Mouse (Mus musculus) layer of hippocampus, adult 2 months (tissue): ENCODE data around the gene Acot4. TPM values are rescaled to one million over a fixed set of nuclear protein-coding genes. Genes with fewer than 3 reads are reported as not detected.
"Not testable (repeated sequence)": the region's sequence is repeated elsewhere in the genome, so short reads cannot be mapped to it uniquely, and the experiment has no call there.

Experiments
- DNase-seq, 2 experiments: peaks; one replicate each; pipeline ENCODE4 v3.0.0; 2022; ENCODE audit warnings: low spot score in 2 of 2
- H3K27ac ChIP-seq: fragments of 200-600 bp; 2 replicates; pipeline ENCODE4 v1.8.1; 2022
- H3K4me3 ChIP-seq: fragments of 200-600 bp; 2 replicates; pipeline ENCODE4 v1.8.1; 2022; ENCODE audit warnings: mild to moderate bottlenecking
- CTCF ChIP-seq: fragments of 200-600 bp; conservative IDR thresholded peaks from 2 replicates; pipeline ENCODE4 v1.8.1; 2022; ENCODE audit warnings: antibody characterized with exemption, mild to moderate bottlenecking, moderate library complexity
- total RNA-seq, 2 experiments: library from RNA; stranded (reverse); gene quantifications; 2 replicates each; pipeline ENCODE4 v1.2.3; 2021

Gene Acot4
- total RNA-seq, 2 experiments from 2014 or later: 3.2 to 3.4 TPM

DNA sequence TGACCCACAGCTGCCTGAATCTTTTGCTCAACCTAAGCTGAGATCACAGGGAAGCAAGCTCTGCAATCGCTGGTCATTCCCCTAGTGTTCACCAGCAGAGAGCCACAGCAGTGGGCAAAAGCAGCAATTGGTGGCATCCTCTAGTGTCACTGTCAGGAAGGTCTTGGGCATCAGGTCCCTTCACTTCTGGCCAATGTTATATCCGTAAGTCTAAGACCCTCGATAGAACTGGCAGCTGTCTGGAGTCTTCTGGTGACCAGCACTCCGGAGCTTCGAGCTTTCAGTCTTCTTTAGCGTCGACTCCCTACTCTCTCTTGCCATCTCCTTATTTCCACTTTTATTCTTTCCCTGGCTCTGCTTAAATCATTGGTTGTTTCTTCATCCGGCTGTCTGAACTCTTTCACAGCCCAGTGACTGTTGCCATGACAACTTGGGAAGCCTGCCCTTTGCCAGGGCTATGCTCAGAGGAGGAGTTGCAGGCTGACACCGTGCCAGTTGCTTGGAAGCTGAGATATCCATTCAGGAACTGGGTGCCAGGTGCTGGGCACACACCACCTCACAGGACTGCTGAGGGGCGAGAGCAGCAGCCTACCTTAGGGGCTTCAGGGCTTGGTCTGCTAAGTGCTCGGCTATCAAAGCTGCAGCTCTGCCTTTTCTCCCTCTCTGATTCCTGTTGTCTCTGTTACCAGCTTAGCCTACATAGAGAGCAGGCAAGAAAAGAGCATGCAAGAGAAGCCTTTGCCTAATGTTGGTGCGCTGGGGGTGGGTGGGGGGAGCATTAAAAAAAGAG lies 26.7 kb upstream of the Acot4 start:
- no peak for TF ChIP-seq CTCF
- peak; percentile 58 to 72 for DNase-seq
- Histone ChIP-seq H3K27ac (peak overlapping the region; percentile 84), H3K4me3 (peak overlapping the region; percentile 17; the same call in 1 of the 2 replicates)

DNA sequence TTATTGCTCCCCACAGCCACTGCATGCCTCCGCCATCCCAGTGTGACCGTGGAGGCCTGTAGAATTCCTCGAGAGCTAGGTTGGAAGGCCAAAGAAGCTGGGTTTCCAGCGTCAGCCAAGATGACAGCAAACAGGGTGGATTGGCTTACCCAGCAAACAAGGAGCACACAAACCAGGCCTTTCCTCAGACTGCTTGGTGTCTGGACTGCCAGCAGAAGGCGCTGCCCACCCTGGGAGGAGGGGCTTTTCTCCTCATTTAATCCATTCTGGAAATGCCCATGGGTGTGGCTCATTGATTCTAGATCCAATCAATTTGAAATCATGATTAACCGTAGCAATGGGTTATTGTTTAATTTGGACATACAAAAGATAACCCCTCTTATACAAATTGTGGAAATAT lies 25.0 kb upstream of the Acot4 start:
- no peak for DNase-seq
- TF ChIP-seq CTCF: peak; percentile 60
- no peak overlapping the region for H3K4me3 ChIP-seq
- H3K27ac ChIP-seq: peak overlapping the region; percentile 53; the same call in 1 of the 2 replicates

GRCm38 (mm10) chr12:84013701-84014100 lies 24.5 kb upstream of the Acot4 start:
- Histone ChIP-seq H3K4me3 (no peak overlapping the region), H3K27ac (peak overlapping the region; percentile 53; the same call in 1 of the 2 replicates)
- no peak for TF ChIP-seq CTCF
- DNase-seq: no peak

GRCm38 (mm10) chr12:84020528-84020927 lies 17.7 kb upstream of the Acot4 start:
- not testable (repeated sequence) for H3K4me3 ChIP-seq, DNase-seq, H3K27ac ChIP-seq

DNA sequence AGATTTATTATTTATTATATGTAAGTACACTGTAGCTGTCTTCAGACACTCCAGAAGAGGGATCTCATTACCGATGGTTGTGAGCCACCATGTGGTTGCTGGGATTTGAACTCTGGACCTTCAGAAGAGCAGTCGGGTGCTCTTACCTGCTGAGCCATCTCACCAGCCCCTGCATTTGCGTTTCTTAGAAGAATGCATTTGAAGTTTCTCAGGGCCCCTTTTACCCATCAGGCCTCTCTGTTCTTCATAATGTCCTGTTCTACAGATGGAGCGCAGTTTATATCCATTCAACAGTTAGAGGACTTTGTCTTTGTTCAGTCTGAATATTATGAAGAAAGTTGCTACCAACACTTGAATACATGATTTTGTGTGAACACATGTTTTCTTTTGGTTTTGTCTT lies 15.9 kb upstream of the Acot4 start:
- not testable (repeated sequence) for H3K4me3 ChIP-seq, H3K27ac ChIP-seq, DNase-seq

- no peak for TF ChIP-seq CTCF
- no peak for DNase-seq
- no peak overlapping the region for H3K4me3 ChIP-seq
- no peak overlapping the region for H3K27ac ChIP-seq
Observed at GRCm38 (mm10) chr12:84023052-84023745, 15.0 kb upstream of the Acot4 start.

DNA sequence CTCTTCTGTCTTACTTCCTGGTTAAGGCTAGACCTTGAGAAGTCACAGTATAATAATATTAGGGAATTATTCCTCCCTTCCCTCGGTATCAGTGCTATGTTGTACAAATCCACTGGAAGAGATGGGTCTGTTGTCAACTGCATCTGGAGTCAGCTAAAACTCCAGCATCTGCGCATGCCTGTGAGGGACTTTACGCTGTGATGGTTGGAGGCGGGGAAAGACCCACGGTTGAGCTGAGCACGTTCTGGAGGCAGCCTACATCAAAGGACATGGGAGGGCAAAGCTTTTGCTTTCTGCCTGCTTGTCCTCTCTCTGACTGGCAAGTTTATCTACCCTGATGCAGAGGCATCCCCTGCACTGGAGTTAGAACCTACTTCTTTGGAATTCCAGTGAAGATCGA lies 12.3 kb upstream of the Acot4 start:
- no peak overlapping the region for H3K4me3 ChIP-seq
- TF ChIP-seq CTCF: no peak
- DNase-seq: no peak
- no peak overlapping the region for H3K27ac ChIP-seq

- DNase-seq, H3K27ac ChIP-seq, H3K4me3 ChIP-seq: not testable (repeated sequence)
Observed at GRCm38 (mm10) chr12:84028328-84028727, 9.9 kb upstream of the Acot4 start.

DNA sequence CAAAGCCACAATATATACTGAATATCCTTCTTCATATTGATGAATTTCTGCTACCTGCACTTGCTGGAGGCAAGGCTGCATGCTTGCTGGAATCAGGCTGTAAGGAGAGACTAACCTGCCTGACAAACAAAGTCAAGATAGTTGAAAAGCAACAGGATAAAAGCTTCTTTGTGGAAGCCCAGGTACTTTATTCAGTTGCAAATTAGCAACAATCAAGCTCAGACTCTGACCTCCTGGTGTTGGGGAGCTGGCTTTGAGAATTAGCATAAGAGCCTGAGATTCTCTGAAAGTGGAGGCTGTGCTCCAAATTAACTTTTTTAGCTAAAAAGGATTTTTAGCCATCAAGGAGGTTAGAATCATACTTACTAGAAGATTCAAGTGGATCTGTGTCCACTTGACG lies 9.1 kb upstream of the Acot4 start:
- not testable (repeated sequence) for DNase-seq, H3K27ac ChIP-seq, H3K4me3 ChIP-seq

DNA sequence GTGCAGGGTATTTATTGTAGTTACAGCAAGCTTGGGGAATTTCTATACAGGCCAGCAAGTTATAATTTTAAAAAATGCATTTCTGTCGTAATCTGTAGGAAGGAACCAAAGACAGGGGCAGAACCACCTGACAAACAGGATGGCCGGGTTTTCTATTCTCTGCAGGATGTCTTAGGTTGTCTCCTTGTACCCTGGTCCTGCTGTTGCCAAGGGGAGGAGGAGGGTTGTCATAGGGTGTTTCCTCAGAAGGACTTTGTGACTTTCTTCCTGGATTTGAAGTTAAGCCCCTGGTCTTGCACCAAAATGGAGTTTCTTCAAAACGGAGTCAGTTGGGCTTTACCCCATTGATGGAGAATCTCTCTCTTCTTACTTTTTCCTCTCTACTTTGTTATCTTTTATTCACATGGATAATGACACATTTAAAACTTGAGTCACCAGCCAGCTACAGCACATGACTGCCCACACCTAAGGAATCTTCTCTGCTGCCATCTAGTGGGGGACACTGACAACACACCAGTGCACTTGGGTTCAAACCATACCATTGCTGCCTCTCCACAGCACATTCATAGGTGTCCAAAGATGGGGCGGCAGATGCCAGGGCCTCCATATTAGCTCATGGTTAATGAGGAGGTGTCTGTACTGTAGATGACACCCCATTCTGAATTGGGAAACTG lies 7.4 kb upstream of the Acot4 start:
- H3K4me3 ChIP-seq: no peak overlapping the region
- peak; percentile 83 to 88 for DNase-seq
- peak; percentile 94 for TF ChIP-seq CTCF
- H3K27ac ChIP-seq: no peak overlapping the region

GRCm38 (mm10) chr12:84032854-84033253 lies 5.3 kb upstream of the Acot4 start:
- no peak for DNase-seq
- Histone ChIP-seq H3K4me3 (no peak overlapping the region), H3K27ac (no peak overlapping the region)
- no peak for TF ChIP-seq CTCF

DNA sequence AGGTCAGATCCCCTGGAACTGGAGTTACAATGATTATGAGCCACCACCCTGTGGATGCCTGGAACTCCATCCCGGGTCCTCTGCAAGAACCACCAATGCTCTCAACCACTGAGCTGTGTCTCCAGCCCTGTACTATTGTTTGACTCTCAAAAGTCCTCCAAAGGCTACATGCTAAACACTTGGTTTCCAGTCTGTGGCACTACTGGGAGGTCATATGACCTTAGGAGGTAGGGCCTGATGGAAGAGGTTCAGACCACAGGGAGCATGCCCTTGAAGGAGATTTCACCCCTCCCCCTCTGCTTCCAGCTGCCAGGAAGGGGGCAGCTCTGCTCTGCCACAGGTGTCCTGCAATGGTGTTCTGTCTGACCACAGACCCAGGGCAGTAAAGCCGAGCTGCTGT lies 4.9 kb upstream of the Acot4 start:
- not testable (repeated sequence) for H3K4me3 ChIP-seq, DNase-seq

GRCm38 (mm10) chr12:84034108-84034507 lies 4.1 kb upstream of the Acot4 start:
- Histone ChIP-seq H3K4me3 (no peak overlapping the region), H3K27ac (no peak overlapping the region)
- TF ChIP-seq CTCF: no peak
- DNase-seq: no peak

More for the DNA sequence above, 4.9 kb upstream of the Acot4 start:
- H3K27ac ChIP-seq: not testable (repeated sequence)

- Histone ChIP-seq H3K4me3 (peak within 1 kb of the TSS; percentile 63), H3K27ac (peak within 1 kb of the TSS; percentile 81)
- peak in 1 of 2 experiments; percentile 15 for DNase-seq
Observed at GRCm38 (mm10) chr12:84038691-84039111, 522 bp downstream of the Acot4 start, which contains the start of gene Gm49366. Gene Gm49366 (plus strand): TSS chr12:84038935.
